Mouse (Mus musculus) right cerebral cortex, postnatal 10 days (tissue): ENCODE measurements around the gene Stat3.

Source experiments
- DNase-seq, 2 experiments: peaks; one replicate each; pipeline ENCODE4 v3.0.0; 2021; ENCODE audit warnings: low spot score in 2 of 2

Gene Stat3

DNA sequence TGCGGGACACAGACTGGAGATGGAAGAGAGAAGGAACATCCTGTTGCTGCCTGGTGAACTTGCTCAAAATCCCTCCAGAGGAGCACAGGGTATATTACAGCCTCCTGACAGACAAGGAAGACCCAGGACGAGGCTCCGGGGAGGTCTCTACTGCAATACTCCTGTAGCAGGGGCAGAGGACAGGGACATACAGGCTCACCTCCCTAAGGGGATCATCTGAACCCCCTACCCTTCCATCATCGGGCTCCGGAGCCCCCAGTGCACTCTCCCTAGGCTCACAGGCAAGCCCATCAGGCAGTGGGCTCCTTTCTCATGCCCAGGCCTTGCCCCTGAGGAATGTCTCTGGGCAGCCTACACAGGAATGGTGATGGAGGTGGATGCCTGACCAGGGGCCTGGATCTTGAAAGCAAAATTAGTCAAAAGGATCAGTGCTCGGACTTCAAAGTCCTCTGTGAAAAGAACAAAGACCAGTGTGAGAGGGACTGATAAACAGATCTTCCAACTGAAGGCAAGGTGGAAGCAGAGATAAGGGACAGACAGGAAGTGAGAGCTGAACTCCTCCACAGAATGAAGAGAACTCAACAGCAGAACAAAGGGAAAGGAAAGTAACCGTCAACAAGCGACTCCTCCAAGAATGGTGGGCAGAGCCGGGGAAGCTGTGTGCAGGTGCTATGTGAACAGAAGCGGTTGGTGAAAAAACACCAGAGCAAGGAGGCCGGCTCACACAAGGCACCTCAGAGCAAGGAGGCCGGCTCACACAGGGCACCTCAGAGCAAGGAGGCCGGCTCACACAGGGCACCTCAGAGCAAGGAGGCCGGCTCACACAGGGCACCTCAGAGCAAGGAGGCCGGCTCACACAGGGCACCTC lies 47.9 kb downstream of the Stat3 start:
- no peak for DNase-seq

DNA sequence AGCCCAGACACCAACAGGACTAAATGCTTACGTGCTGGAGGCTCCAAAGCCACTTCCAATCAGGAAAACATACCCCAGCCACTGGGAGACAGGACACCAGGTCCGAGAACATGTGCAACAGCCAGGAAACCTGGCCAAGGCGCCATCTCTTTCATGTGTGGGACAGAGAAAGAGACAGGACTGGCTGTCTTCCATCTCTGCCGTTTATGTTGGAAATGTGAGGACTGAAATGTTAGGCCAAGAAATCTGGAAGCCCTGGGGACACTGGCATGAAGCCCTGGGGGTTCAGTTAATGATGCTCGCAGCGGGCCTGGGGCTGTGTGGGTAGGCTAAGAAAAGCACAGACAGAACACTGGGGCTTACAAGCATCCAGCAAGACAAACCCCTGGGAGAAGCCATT lies 48.9 kb downstream of the Stat3 start:
- DNase-seq = peak; percentile 38 to 46

DNA sequence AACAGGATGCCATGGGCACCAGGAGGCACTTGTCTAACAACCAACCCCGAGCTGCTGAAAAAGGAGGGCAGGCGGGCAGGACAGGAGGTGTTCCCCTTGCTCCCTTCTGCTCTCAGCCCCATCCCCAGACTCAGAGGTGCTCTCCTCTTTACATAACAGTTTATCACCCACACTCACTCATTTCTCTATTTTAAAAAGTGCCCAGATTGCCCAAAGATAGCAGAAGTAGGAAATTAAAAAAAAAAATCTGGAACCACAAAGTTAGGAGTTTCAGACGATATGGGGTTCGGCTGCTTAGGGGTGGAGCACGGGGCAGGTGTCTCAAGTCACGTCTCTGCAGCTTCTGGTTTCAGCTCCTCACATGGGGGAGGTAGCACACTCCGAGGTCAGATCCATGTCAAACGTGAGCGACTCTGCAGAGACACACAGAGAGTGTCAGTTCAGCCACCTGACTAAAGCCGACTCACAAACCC lies 51.0 kb downstream of the Stat3 start:
- no peak for DNase-seq

DNA sequence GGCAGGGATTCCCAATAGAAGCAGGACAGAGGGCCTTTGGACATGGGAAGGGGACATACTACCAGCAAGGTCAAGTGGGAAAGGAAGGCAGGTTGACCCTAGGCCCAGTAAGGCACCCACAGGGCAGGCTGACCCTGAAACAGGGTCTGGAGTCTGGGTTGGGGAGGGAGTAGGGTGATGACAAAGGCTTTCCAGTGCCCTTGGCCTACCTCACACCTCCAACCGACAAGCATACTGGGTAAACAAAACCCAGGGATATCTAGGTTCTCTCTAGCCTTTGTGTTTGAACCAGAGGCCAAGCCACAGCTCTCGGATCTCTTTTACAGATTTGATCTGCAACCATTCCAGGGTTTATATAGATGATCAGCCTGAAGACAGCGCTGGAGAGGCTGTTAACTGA lies 51.6 kb downstream of the Stat3 start:
- no peak for DNase-seq

DNA sequence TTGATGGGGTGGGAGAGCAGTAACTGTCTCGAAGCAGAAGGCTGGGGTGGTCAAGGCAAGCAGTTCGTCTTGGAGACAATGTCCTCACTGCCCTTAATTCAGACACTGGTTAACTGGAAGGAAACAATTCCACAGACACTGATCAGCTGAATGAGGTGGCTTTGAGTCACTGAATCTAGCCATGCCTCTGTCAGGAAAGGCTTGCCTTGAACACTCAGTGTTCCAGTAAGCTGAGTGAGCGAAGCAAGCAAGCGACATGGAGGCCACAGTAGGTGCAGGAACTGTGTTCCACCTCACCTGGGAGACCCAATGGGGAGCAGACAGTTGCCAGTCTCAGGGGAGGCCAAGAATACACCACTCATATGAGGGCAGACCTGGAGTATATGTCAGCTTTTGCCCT lies 52.1 kb downstream of the Stat3 start:
- DNase-seq = no peak

DNA sequence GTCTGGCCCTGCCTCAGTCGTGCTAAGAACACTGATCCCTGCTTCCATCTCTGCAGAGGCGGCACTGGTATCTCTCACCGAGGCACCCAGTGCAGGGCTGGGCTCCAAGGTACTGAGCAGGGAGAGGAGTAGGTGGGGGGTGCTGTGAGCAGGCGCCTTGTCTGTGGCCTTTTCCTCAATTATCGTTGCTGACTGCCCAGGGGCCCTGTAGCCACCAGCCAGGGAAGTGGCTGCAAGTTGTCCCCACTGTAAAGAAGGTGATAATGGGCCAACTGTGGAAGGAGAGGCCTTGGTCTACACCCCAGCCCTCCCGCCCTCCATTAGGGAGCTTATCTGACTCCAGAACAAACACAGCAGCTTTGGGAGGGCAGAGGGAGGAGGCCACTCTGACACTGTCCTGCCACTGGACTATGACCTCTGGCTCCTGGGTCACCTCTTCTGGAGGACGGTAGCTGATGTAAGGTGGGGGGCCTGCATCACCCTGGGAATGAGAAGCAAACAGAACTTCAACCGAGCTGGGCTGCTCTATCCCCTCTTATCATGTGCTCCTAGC lies 53.1 kb downstream of the Stat3 start:
- no peak for DNase-seq

DNA sequence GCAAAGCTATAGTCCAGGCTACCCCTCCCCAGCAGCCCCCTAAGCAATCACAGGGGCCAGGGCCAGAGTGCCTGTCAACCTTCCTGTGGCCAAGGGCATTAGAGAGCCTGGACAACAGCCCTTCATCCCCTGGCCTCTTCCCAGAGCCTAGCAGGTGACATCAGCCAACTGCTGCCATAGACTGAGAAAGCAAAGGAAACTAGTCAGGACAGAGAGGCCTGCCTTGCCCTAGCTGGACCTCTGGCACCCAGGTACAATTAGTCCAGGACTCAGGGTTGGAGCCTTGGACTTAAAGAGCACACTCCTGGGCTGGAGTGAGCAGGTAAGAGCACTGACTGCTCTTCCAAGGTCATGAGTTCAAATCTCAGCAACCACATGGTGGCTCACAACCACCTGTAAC lies 53.9 kb downstream of the Stat3 start:
- no peak for DNase-seq

DNA sequence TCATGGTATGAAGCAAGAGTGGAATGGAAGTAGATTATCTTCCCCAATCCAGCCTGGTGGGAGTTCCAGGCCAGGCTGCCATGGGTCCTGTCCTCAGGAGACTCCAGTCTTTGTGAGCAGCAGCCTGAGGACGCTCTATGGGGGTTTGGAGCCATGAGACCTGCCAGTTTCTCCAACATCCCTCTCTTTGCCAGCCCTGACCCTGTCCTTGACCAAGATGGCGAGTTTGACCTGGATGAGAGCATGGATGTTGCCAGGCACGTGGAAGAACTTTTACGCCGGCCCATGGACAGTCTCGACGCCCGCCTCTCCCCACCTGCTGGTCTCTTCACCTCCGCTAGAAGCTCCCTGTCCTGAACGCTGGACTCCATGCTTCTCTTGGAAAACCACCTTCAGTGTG lies 55.7 kb downstream of the Stat3 start:
- no peak for DNase-seq

DNA sequence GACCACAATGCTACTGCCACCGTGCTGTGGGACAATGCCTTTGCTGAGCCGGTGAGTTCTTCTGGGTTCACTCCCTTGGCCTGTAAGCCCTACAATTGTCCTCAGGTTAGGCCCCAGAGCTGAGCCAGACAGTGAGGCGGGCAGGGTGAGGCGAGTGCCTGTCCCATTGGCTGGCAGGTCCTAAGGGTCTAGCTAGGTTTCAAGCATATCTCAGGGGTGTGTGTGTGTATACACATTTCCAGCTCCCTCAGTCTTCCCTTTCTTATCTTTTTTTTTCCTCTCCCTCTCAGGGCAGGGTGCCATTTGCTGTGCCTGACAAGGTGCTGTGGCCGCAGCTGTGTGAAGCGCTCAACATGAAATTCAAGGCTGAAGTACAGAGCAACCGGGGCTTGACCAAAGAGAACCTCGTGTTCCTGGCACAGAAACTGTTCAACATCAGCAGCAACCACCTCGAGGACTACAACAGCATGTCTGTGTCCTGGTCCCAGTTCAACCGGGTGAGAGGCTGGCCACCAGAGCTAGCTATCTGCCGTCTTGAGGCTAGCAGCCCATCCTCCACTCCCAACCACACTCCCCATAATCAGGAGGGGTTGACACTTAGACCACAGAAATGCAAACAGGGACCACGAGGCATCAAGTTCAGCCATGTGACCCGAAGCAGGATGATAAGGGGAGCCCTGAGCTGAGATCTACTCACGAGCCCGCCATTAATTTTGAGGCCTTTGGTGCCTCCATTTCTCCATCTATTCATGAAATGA lies 59.8 kb downstream of the Stat3 start:
- DNase-seq = no peak

DNA sequence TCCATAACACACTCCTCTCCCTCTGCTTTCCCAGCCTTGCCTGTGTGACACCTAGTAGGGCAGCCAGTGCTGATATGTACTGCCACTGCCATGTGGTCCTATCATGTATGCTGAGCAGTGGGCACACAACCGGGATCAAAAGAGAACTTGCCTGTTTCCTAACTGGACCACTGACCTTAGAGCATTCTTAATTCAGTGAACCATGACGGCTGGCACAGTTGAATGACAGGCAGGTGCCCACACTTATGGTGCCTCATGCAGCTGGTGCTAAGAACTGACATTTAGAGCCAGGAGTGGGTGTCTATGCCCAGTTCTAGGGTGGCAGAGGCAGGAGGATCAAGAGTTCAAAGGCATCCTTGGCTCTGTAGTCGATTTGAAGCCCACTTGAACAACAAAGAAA lies 63.6 kb downstream of the Stat3 start:
- no peak for DNase-seq

DNA sequence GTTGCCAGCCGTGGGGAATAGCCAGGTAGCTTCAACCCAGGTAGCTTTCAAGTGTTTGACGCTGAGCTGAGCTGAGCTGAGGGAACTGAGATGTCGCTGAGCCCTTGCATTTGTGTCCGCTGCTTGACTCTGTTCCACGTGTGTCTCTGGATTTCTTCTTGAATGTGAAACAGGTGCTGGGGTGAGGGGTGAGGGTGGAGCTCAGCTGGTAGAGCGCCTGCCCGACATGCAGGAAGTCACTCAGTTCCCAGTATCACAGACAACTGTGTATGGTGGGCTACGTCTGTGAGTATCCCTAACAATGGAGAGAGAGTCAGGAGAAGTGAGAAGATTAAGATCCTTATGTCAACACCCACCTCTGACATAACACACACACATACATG lies 68.4 kb downstream of the Stat3 start:
- DNase-seq = no peak

DNA sequence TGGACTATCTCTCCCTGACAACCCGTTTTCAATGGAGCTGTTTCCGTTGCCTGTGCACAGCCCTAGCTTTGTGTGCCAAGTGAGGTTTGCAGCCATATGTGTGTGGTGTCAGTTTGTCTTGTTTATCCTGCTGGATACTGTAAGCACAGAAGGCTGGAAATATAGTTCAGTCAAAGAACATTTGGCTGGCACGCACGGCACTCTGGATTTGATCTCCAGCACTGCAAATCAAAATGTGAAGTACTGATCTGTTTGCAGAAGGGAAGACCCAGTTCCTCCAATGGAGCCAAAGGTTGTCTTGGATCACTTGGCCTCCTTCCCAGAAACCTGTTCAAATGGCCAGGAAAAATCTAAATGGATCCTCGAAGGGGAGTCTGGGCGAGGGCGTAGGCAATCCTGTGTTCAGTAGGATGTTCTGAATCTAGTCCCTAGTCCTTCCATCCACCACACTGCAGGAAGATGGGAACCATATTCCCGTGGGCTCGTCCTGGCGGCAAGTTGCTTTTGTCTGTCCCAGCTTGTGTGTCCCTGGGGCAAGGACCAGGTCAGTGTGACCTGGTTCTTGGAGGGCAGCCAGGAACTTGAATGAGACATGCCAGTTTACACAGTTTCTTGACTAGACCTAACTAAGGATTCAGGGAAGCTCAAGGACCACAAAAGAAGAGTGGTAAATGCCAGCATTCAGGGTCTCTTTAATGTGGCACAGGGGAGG lies 68.9 kb downstream of the Stat3 start:
- DNase-seq = peak; percentile 38 to 50

DNA sequence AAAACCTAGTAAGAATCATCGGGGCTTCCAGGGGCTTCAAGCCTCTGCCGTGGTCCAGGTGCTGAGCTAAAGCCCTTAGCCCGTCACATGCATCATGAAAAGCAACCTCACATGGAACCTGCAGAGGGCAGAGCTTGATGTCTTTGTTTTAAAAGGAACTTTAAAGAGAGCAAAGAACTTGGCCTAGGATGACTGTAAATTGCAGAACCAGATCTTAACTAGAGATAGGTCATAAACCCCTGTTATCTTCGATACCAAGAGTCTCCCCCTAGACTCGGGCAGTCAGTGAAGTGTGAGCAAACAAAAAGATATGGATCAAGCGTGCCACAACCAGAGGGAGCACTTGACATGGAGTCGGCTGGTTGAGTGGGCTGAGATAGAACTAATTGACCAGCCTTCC lies 73.7 kb downstream of the Stat3 start:
- DNase-seq = no peak

DNA sequence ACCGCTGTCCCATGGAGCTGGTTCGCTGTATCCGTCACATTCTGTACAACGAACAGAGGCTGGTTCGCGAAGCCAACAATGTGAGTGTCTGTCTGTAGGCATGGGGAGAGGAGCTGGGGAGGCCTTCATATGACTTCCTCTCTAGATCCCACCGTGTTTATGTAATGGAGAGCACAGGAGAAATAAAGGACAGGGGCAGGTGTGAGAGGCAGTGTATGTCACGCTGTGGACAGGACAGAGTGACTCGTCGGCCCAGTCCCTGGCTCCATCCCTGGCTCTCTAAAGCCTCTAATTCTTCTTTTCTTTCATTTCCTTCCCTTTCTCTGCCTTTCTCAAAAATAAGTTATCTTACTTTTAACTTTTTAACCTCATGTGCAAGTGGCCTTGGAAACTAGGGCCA lies 76.2 kb downstream of the Stat3 start:
- DNase-seq = no peak

DNA sequence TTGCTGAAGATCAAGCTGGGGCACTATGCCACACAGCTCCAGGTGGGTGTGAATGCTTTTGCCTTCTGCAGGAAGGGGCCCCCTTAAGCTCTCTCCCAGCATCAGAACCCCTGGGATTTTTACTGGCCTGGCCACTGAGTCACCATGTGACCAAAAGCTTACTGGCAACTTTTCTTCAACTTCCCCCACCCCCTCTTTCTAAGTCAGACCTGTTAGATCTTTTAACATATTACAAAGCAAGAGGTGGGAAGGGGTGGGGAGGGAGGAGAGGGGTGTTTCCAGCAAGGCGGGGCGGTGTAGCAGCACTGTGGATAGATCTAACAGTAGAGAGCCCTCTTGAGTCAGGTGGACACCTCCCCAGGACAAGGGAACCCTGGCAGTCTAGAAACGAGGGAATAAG lies 77.5 kb downstream of the Stat3 start:
- no peak for DNase-seq

DNA sequence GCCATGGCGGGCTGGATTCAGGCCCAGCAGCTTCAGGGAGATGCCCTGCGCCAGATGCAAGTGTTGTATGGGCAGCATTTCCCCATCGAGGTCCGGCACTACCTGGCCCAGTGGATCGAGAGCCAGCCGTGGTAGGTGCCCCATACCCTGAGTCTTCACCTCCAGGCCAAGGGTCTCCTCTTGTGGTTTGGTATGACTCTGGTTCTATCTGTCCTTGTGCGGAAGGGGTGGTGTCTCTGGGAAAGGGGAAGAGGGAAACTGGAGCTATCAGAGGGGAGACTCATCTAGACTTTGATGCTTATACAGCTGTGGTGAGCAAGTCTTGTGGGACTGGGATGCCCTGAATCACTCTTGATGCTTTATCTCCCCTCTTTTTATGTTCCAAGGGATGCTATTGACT lies 78.0 kb downstream of the Stat3 start:
- no peak for DNase-seq

DNA sequence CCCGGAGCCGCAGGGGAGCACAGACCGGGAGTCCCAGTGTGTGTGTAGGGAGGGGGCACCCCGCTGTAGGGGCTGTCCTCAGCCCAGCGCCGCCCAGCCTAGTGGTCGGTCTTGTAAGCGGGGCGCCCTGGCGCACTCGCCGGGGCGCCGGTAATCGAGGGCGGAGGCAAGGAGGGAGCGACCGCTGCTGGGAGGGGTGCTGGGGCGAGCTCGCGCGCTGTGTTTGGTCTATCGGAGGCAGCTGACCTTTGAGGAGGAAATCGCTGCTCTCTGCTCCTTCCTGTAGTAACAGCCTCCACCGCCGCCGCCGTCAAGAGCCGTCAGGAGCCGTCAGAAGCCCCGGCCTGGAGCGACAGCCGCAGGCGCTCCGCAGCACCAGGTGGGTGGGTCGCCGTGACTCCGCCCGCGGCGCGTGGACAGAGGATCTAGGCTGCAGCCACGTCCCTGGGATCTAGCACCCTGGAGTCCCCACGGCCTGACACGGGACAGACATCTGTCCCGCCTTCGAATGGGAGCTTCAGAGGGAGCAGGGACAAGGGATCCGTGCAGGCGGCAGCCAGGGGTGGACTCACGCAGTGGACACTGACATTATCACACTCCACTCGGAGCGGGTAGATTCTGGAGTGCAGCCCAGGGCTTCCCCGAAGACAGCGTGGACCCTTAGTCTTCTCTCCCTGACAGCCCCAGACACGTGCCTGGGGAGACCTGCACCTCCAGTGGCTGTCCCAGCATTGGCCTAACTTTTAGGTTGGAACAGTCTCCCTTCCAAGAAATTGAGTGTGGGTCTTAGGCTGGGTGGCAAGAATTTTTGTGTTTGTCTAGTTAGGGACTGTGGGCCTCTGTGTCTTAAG lies 78.9 kb downstream of the Stat3 start:
- peak; percentile 54 to 60 for DNase-seq

DNA sequence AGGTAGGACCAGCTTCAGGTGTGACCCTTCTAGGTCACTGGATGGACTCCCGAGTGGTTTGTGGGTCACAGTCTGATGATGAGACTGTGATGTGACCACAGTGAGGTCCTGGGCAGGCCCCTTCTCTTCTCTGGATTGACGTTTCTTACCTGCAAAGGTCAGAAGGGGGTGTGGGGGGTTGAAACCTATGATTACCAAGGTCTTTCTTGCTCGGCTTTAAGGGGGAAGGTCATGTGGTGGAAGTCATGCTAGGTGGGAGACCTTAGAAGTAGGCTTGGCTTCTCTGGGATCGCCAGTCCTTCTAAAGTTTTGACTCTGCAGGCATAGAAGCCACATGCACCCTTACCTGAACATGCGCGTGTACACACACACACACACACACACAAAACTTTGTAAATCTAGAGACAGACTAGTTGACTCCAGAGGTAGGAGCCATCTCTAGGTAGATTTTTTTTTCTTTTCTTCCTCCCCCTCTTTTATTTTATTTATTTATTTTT lies 79.7 kb downstream of the Stat3 start:
- no peak for DNase-seq

DNA sequence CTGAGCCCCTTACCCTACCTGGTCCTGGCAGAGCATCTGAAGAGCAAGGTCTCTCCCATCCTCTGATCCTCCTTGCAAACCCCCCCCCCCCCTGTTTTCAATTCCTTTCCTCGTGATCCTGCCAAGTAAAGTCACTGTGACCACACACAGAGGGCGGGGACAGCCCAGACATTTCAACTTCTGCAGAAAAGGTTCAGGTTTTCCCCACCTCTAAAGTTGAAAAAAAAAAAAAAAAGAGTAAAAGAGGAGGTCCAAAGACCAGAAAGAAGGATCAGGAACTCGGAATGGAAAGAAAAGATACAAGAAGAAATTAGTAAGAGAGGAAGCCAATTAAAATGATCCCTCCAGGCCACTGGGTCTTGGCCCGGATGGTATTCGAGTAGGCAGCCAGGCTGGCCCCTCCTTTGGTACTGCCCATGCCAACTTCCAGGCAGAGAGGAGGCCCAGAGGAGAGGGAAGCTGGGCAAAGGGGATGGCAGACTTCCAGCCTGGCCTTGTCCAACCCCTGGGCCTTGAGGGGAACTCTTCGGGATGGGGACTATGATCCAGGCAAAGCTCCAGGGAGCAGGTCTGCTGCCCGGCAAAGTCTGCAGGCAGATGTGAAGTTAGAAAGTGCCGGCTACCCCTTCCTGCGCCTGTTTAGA lies 80.3 kb downstream of the Stat3 start, which contains the start of gene Stat5a:
TSS of gene Stat5a (plus strand) at position 417 of the 644 bp plus-strand sequence.
- peak; percentile 81 to 83 for DNase-seq

DNA sequence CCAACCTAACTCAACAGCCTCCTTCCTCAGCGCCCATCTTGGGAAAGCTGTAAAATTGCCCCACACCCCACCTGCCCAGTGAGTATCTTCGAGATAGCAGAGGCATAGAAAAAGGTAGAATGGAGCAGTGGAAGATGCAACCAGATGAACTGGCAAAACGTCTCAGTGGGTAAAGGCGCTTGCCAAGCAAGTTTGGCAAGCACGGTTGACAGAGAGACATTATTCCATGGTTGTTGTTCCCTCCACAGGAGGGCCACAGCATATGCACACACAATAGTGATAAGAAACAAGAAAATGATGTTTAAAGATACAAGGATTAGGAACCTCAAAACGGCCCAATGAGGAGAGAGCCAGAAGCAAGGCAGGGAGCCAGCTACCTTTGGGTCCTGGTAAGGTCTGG lies 81.4 kb downstream of the Stat3 start:
- no peak for DNase-seq
